Mouse (Mus musculus) T-helper 17 cell (primary cell): ENCODE measurements around the gene Ttc21a.

Source experiments
- in situ Hi-C, 2 experiments: fragments of 300-600 bp; cut with MboI, MseI; formaldehyde crosslinking; loops; 1 replicate in 1 of 2; 2 replicates in 1 of 2; pipeline ENCODE4 v1.15.1; 2025; ENCODE audit warnings: high pct_unique_total_duplicates in 2 of 2

Gene Ttc21a

GRCm38 (mm10) chr9:119937005-119937773 is at the start of gene Ttc21a, which contains the start of gene Gorasp1:
Gene Ttc21a, plus strand, starts transcription at chr9:119937606.
Gene Gorasp1, minus strand, starts transcription at chr9:119937565.
- in situ Hi-C loops = loop anchor here in 1 of 2 experiments (5.0 to 25.0 kb wide), 2 partner anchors 40 to 1900 kb away; partner anchors contain the start of gene Azi2

GRCm38 (mm10) chr9:119888843-119889246 is 48.6 kb upstream of the Ttc21a start:
- in situ Hi-C loops = loop anchor here (5.0 kb wide), 2 partner anchors 92 to 237 kb away; no protein-coding TSS in a partner anchor

- in situ Hi-C loops = loop anchor here (5.0 kb wide), 2 partner anchors 92 to 237 kb away; no protein-coding TSS in a partner anchor
These were observed 48.0 kb upstream of the Ttc21a start for GRCm38 (mm10) chr9:119889446-119889845.

- in situ Hi-C loops = no loop called here
These were observed 46.7 kb upstream of the Ttc21a start for GRCm38 (mm10) chr9:119890692-119891091.

- in situ Hi-C loops = no loop called here
These were observed 43.5 kb upstream of the Ttc21a start for GRCm38 (mm10) chr9:119893881-119894280.

- in situ Hi-C loops = loop anchor here in 1 of 2 experiments (5.0 kb wide), 1 partner anchor 43 kb away; the partner anchor contains the start of genes Gorasp1 and Ttc21a
These were observed 42.9 kb upstream of the Ttc21a start, which contains the start of gene Wdr48 for GRCm38 (mm10) chr9:119894339-119895009. Gene Wdr48, plus strand, starts transcription at chr9:119894878.

- in situ Hi-C loops = loop anchor here in 1 of 2 experiments (5.0 kb wide), 1 partner anchor 42 kb away; the partner anchor contains the start of genes Gorasp1 and Ttc21a
These were observed 42.2 kb upstream of the Ttc21a start for GRCm38 (mm10) chr9:119895040-119895721.

GRCm38 (mm10) chr9:119899446-119899845 is 38.0 kb upstream of the Ttc21a start:
- in situ Hi-C loops = loop anchor here in 1 of 2 experiments (5.0 kb wide), 1 partner anchor 38 kb away; the partner anchor contains the start of genes Gorasp1 and Ttc21a

GRCm38 (mm10) chr9:119902410-119903151 is 34.8 kb upstream of the Ttc21a start:
- in situ Hi-C loops = no loop called here

GRCm38 (mm10) chr9:119908708-119909107 is 28.7 kb upstream of the Ttc21a start:
- in situ Hi-C loops = no loop called here

GRCm38 (mm10) chr9:119909931-119910330 is 27.5 kb upstream of the Ttc21a start:
- in situ Hi-C loops = no loop called here

GRCm38 (mm10) chr9:119913087-119913838 is 24.1 kb upstream of the Ttc21a start:
- in situ Hi-C loops = no loop called here

GRCm38 (mm10) chr9:119919858-119920257 is 17.5 kb upstream of the Ttc21a start:
- in situ Hi-C loops = loop anchor here in 1 of 2 experiments (10.0 kb wide), 1 partner anchor 1575 kb away; the partner anchor contains the start of gene Cck

GRCm38 (mm10) chr9:119923462-119923861 is 13.9 kb upstream of the Ttc21a start:
- in situ Hi-C loops = loop anchor here in 1 of 2 experiments (10.0 kb wide), 1 partner anchor 1571 kb away; the partner anchor contains the start of gene Cck

- in situ Hi-C loops = loop anchor here (10.0 to 25.0 kb wide), 2 partner anchors 1570 to 1888 kb away; partner anchors contain the start of genes Azi2 (in 1 of the 2) and Cck (in 1 of the 2)
These were observed 12.2 kb upstream of the Ttc21a start for GRCm38 (mm10) chr9:119925120-119925657.

GRCm38 (mm10) chr9:119925729-119926128 is 11.7 kb upstream of the Ttc21a start:
- in situ Hi-C loops = loop anchor here (10.0 to 25.0 kb wide), 2 partner anchors 1569 to 1888 kb away; partner anchors contain the start of genes Azi2 (in 1 of the 2) and Cck (in 1 of the 2)

GRCm38 (mm10) chr9:119926497-119926896 is 10.9 kb upstream of the Ttc21a start:
- in situ Hi-C loops = loop anchor here (10.0 to 25.0 kb wide), 2 partner anchors 1568 to 1889 kb away; partner anchors contain the start of genes Azi2 (in 1 of the 2) and Cck (in 1 of the 2)

- in situ Hi-C loops = loop anchor here in 1 of 2 experiments (25.0 kb wide), 1 partner anchor 1895 kb away; the partner anchor contains the start of gene Azi2
These were observed 5.0 kb upstream of the Ttc21a start for GRCm38 (mm10) chr9:119932358-119932757.

GRCm38 (mm10) chr9:119933675-119934074 is 3.7 kb upstream of the Ttc21a start:
- in situ Hi-C loops = loop anchor here in 1 of 2 experiments (25.0 kb wide), 1 partner anchor 1896 kb away; the partner anchor contains the start of gene Azi2
